Mouse (Mus musculus) erythroblast, embryonic 14.5 days (primary cell): ENCODE data around the gene Gjd3.

Experiments
- GATA1 ChIP-seq: IDR thresholded peaks from 2 replicates; pipeline ENCODE4 v1.6.1; 2012; ENCODE audit warnings: low read length, inconsistent platforms, mixed read lengths
- TAL1 ChIP-seq: IDR thresholded peaks from 3 replicates; pipeline ENCODE4 v1.6.1; 2012; ENCODE audit warnings: low read length, inconsistent platforms, mixed read lengths

DNA sequence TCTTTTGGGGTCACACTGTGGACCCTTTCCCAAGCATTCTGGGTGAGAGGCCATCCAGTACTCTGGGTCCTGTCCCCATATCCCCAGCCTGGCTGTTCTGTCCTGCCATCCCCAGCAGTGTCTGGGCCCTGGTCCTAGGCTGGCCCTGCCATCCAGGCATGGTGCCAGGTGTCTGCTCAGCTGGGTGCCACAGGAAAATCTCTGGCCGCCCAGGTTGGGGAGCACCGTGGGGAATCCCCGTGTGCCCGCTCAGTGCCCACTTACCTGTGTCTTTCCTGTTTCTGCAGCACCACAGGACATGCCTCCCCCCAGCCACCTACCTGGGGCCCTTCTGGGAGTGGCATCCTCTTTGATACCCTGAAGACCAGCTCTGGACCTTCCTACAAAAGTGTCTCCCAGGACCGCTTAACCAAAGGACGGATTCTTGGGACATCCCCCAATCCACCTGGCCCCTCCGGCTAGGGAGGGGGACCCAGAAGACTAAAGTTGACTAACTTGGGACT, 32.8 kb downstream of the Gjd3 start:
- TF ChIP-seq GATA1 (no peak), TAL1 (no peak)
